Mouse (Mus musculus): Measurements from ENCODE around the gene Daam2. TPM values are rescaled to one million over a fixed set of nuclear protein-coding genes. Genes with fewer than 3 reads are reported as not detected.

Daam2 gene
- polyA plus RNA-seq (2014; fragmentation: Nextera tagmentation; extraction: Ambion mirVana), result 1.0 and 1.2 TPM in 2 replicates

DNA sequence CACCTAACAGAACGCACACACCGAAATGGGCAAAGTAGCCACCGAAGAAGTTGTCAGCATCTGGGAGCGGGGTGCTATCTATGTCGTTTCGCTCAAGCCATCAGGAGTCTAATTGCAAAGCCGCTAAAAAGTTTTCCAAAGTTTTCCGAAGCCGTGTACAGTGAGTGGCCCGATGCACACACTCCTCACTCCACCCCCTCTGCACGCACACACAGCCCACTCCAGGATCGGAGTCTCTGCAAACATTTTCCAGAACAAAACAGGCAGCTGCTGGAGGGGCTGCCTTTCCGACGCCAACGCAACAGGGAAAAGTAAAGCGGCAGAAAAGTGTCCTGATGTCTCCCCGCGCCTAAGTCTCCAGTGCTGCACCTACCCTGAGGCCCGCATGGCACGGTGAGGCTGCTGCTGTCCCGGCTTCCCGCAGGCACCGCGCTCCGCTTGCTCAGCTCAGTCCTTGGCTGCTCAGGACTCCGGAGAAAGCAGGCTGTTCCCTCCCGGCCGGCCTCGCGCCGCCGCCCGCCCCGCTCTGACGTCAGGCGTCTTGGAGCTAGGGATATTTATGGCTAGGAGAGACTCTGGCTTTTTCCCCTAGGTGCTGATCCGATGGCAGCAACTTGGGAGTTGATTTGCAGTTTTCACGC, at the start of gene Daam2:
Gene Daam2 (minus strand): TSS at position 514 of the 641 bp plus-strand sequence.
- peak within 1 kb of the TSS; percentile 60 for H3K9ac ChIP-seq (ENCODE audit: low read length)
- DNase-seq (ENCODE audit: low spot score) (peak; percentile 70), ATAC-seq (peak; percentile 94)
- no peaks in the 10 kb centered on the region for H3K9me3 ChIP-seq (replicated peaks; ENCODE audit: control insufficient read depth, low read length)
- H3K36me3 ChIP-seq (ENCODE audit: control insufficient read depth, insufficient read depth, low read length), result no peaks in the 10 kb centered on the region
- H3K4me2 ChIP-seq (ENCODE audit: low read length), result peak within 1 kb of the TSS; percentile 81
- H3K27ac ChIP-seq (ENCODE audit: low read depth, low read length), result no peak within 1 kb of the TSS
- 0 out of 2 replicates have a peak, but pooled peaks cover 5% of the 10 kb centered on the region for H3K4me1 ChIP-seq (ENCODE audit: control insufficient read depth, insufficient read depth, low read length)
- H3K27me3 ChIP-seq (replicated peaks; ENCODE audit: control insufficient read depth, insufficient read depth, low read length), result 0 out of 2 replicates have a peak, but pooled peaks cover 3% of the 10 kb centered on the region
- peak within 1 kb of the TSS; percentile 40 for H3K4me3 ChIP-seq (ENCODE audit: low read depth, low read length)
- WGBS, result 3% methylated on average over 38 of the region's 38 CpGs

DNA sequence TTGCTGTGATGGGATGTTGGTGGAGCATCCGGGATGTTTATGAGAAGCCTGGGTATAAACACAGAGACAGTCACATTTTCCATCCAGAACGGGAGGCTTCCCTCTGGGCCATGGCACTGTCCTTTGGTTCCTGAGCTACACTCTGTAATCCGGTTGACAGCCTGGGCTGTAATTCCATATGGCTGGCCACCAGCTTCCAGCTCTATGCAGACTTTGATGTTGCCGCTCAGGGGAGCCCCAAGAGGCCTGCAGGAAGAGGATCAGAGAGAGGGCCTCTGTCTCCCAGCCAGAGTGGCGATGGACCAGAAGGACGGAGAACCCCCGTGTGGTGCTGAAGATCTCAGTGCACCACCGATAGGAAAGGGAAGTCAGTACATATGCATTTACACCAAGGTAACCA, 46.2 kb upstream of the Daam2 start:
- Histone ChIP-seq H3K36me3 (ENCODE audit: control insufficient read depth, insufficient read depth, low read length) (no peaks in the 10 kb centered on the region), H3K27ac (ENCODE audit: low read depth, low read length) (no peak overlapping the region), H3K27me3 (replicated peaks; ENCODE audit: control insufficient read depth, insufficient read depth, low read length) (no peaks in the 10 kb centered on the region), H3K4me2 (ENCODE audit: low read length) (no peak overlapping the region), H3K4me3 (ENCODE audit: low read depth, low read length) (no peak overlapping the region), H3K4me1 (ENCODE audit: control insufficient read depth, insufficient read depth, low read length) (peaks cover under 1% of the 10 kb centered on the region; the same call in 1 of the 2 replicates), H3K9ac (ENCODE audit: low read length) (no peak overlapping the region), H3K9me3 (replicated peaks; ENCODE audit: control insufficient read depth, low read length) (no peaks in the 10 kb centered on the region)
- DNase-seq (ENCODE audit: low spot score) (no peak), ATAC-seq (no peak)
- 75% methylated on average over 8 of the region's 8 CpGs for WGBS

DNA sequence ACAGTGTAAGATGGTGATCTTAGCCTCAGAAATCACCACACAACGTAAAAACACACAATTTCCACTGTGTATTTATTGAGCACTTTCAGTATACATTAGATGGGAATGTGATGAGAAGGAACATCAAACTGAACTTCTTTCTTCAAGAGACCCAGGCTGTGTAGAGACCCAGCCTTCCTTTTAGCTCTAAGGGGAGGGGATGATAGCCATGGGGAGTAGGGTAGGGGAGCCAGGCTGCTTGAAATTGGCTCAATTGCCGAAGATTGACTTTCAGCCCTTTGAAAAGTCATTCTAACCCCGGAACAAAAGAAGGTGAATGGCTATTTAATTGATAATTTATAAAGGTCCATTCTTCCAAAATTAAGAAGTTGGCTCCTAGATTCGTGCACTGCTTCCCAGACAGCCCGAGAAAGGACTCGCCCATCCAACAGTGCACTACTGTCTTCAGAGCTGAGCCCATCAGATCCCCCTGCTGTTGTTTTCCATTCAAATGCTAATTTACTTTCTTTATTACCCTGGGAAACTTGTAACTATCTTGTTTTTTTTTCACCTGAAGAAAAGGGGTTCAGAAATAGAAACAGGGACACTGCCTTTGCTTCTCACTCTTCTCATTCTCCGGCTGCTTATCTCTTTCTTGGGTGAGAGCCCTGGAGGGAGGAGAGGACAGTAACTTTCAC, 43.3 kb upstream of the Daam2 start:
- Histone ChIP-seq H3K4me1 (ENCODE audit: control insufficient read depth, insufficient read depth, low read length) (no peaks in the 10 kb centered on the region; the same call in 1 of the 2 replicates), H3K4me3 (ENCODE audit: low read depth, low read length) (no peak overlapping the region), H3K9me3 (replicated peaks; ENCODE audit: control insufficient read depth, low read length) (no peaks in the 10 kb centered on the region), H3K27me3 (replicated peaks; ENCODE audit: control insufficient read depth, insufficient read depth, low read length) (no peaks in the 10 kb centered on the region), H3K27ac (ENCODE audit: low read depth, low read length) (no peak overlapping the region), H3K4me2 (ENCODE audit: low read length) (no peak overlapping the region), H3K9ac (ENCODE audit: low read length) (no peak overlapping the region), H3K36me3 (ENCODE audit: control insufficient read depth, insufficient read depth, low read length) (no peaks in the 10 kb centered on the region)
- ATAC-seq (no peak), DNase-seq (ENCODE audit: low spot score) (peak; percentile 30)
- 15% methylated on average over 7 of the region's 7 CpGs for whole genome bisulfite sequencing

- no peak for DNase-seq (ENCODE audit: low spot score)
- Histone ChIP-seq H3K4me3 (ENCODE audit: low read depth, low read length) (no peak overlapping the region), H3K36me3 (ENCODE audit: control insufficient read depth, insufficient read depth, low read length) (no peaks in the 10 kb centered on the region), H3K4me1 (ENCODE audit: control insufficient read depth, insufficient read depth, low read length) (no peaks in the 10 kb centered on the region; the same call in 1 of the 2 replicates), H3K4me2 (ENCODE audit: low read length) (no peak overlapping the region), H3K9ac (ENCODE audit: low read length) (no peak overlapping the region), H3K27me3 (replicated peaks; ENCODE audit: control insufficient read depth, insufficient read depth, low read length) (no peaks in the 10 kb centered on the region), H3K9me3 (replicated peaks; ENCODE audit: control insufficient read depth, low read length) (no peaks in the 10 kb centered on the region), H3K27ac (ENCODE audit: low read depth, low read length) (no peak overlapping the region)
- no peak for ATAC-seq
- 79% methylated on average over 4 of the region's 4 CpGs for WGBS
These were observed 41.3 kb upstream of the Daam2 start for GRCm38 (mm10) chr17:49605397-49605796.

DNA sequence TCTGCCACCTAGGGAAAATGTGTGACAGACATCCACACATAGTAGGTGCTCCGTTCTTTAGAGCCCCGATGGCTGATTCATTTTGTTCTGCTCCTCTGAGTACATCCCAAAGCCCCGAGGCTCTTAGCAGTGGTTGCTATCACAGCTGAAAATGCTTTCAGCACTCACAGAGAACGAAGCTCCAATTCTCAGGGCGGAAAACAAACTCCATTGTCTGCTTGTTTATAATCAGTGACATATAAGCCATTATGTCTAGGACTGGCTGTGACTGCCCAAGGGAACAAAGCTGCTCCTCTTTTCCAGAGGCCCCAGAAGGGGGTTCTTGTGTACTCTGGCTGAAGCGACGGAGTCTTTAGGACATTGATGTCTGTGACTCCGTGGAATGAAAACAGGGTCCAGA, 25.9 kb upstream of the Daam2 start:
- Histone ChIP-seq H3K4me2 (ENCODE audit: low read length) (no peak overlapping the region), H3K27me3 (replicated peaks; ENCODE audit: control insufficient read depth, insufficient read depth, low read length) (no peaks in the 10 kb centered on the region), H3K9me3 (replicated peaks; ENCODE audit: control insufficient read depth, low read length) (no peaks in the 10 kb centered on the region), H3K4me1 (ENCODE audit: control insufficient read depth, insufficient read depth, low read length) (no peaks in the 10 kb centered on the region), H3K9ac (ENCODE audit: low read length) (no peak overlapping the region), H3K27ac (ENCODE audit: low read depth, low read length) (no peak overlapping the region), H3K4me3 (ENCODE audit: low read depth, low read length) (no peak overlapping the region), H3K36me3 (ENCODE audit: control insufficient read depth, insufficient read depth, low read length) (no peaks in the 10 kb centered on the region)
- 53% methylated on average over 8 of the region's 8 CpGs for WGBS
- no peak for DNase-seq (ENCODE audit: low spot score)
- no peak for ATAC-seq

DNA sequence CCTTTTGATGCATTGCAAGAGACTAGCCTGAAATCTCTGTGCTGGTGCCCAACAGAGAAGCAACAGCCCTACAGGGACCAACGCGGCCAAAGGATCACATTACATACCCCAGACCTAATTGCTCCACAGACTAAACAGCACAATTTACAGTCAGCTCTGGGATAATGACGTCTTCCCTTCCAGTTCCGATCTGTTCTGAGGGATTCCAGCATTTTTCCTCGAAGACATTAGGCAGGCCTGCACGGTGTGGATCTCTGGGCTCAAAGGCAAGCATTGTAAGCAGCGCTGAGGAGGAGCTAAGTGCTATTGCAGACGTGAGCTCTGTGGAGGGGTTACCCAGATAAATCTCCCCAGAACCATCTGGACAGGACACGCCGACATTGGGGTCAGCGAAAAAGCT, 18.3 kb upstream of the Daam2 start:
- no peak overlapping the region for H3K4me3 ChIP-seq (ENCODE audit: low read depth, low read length)
- ATAC-seq, result no peak
- no peaks in the 10 kb centered on the region for H3K27me3 ChIP-seq (replicated peaks; ENCODE audit: control insufficient read depth, insufficient read depth, low read length)
- 78% methylated on average over 11 of the region's 11 CpGs for WGBS
- no peaks in the 10 kb centered on the region for H3K4me1 ChIP-seq (ENCODE audit: control insufficient read depth, insufficient read depth, low read length)
- H3K9me3 ChIP-seq (replicated peaks; ENCODE audit: control insufficient read depth, low read length), result no peaks in the 10 kb centered on the region
- no peak overlapping the region for H3K9ac ChIP-seq (ENCODE audit: low read length)
- H3K27ac ChIP-seq (ENCODE audit: low read depth, low read length), result no peak overlapping the region
- DNase-seq (ENCODE audit: low spot score), result no peak
- no peaks in the 10 kb centered on the region for H3K36me3 ChIP-seq (ENCODE audit: control insufficient read depth, insufficient read depth, low read length)
- H3K4me2 ChIP-seq (ENCODE audit: low read length), result no peak overlapping the region

DNA sequence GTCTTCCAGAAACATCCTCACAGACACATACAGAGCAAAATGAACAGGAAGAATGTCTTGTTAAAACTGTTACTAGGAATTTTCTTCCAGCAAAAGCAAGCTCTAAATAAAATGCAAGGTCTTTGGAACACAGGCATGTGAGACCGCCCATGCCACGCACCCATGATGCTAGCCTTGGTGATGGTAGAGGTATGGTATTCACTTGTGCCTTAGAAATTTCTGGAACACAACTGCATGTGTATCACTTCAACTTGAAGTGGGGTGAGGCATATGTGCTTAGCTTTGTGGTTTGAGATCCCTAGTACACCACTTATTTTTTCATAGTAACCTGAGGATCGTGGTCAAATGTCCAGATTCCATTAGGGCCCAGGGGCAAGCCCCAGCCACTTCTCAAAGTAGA, 13.2 kb upstream of the Daam2 start:
- DNase-seq (ENCODE audit: low spot score), result no peak
- no peak for ATAC-seq
- Histone ChIP-seq H3K27me3 (replicated peaks; ENCODE audit: control insufficient read depth, insufficient read depth, low read length) (no peaks in the 10 kb centered on the region), H3K9ac (ENCODE audit: low read length) (no peak overlapping the region), H3K4me2 (ENCODE audit: low read length) (no peak overlapping the region), H3K27ac (ENCODE audit: low read depth, low read length) (no peak overlapping the region), H3K9me3 (replicated peaks; ENCODE audit: control insufficient read depth, low read length) (no peaks in the 10 kb centered on the region), H3K4me1 (ENCODE audit: control insufficient read depth, insufficient read depth, low read length) (no peaks in the 10 kb centered on the region), H3K4me3 (ENCODE audit: low read depth, low read length) (no peak overlapping the region), H3K36me3 (ENCODE audit: control insufficient read depth, insufficient read depth, low read length) (no peaks in the 10 kb centered on the region)
- 94% methylated on average over 3 of the region's 3 CpGs for WGBS

DNA sequence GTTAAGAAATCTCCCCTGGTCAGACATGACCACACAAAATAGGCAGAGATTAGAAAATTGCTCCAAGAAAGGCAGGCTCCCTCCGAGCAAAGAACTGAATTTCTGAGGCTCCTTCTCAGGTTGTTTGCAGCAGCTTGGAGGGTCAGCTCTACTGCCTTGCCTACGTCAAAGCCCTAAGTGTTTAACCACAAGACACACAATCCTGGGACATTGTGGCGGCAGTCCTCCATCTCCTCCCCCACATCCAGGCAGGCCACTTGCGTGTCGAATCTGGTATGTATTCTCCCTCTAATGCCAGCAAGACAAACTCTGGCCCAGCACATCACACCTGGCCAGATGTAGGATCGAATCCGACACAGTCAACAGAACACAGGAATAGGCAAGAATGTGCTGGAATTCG, 4.6 kb upstream of the Daam2 start:
- Histone ChIP-seq H3K27ac (ENCODE audit: low read depth, low read length) (no peak overlapping the region), H3K4me3 (ENCODE audit: low read depth, low read length) (no peak overlapping the region), H3K27me3 (replicated peaks; ENCODE audit: control insufficient read depth, insufficient read depth, low read length) (no peaks in the 10 kb centered on the region), H3K9ac (ENCODE audit: low read length) (no peak overlapping the region), H3K36me3 (ENCODE audit: control insufficient read depth, insufficient read depth, low read length) (no peaks in the 10 kb centered on the region), H3K9me3 (replicated peaks; ENCODE audit: control insufficient read depth, low read length) (0 out of 2 replicates have a peak, but pooled peaks cover 3% of the 10 kb centered on the region), H3K4me1 (ENCODE audit: control insufficient read depth, insufficient read depth, low read length) (0 out of 2 replicates have a peak, but pooled peaks cover 5% of the 10 kb centered on the region), H3K4me2 (ENCODE audit: low read length) (no peak overlapping the region)
- WGBS, result 83% methylated on average over 8 of the region's 8 CpGs
- DNase-seq (ENCODE audit: low spot score), result no peak
- ATAC-seq, result no peak

DNA sequence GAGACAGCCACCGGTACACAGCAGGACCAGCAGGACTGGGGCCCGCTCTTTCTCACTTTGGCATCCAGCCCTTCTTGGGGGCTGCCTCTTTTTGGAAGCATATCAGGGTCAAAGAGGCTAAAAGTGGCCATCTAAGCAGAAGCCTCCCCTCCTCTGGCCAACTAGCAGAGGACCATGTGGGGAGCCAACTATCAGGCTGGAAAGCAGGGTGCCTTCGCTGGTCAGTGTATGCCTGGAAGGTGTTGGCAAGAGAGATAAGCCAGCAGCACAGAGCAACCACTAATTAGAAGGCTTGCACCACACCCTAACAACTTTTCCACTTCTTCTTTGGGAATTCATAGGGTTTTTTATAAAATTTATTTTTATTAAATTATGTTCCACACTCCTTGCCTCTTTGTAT, 346 bp upstream of the Daam2 start:
- Histone ChIP-seq H3K9ac (ENCODE audit: low read length) (peak overlapping the region; percentile 60), H3K4me1 (ENCODE audit: control insufficient read depth, insufficient read depth, low read length) (0 out of 2 replicates have a peak, but pooled peaks cover 5% of the 10 kb centered on the region), H3K4me3 (ENCODE audit: low read depth, low read length) (peak overlapping the region; percentile 40), H3K36me3 (ENCODE audit: control insufficient read depth, insufficient read depth, low read length) (no peaks in the 10 kb centered on the region), H3K27ac (ENCODE audit: low read depth, low read length) (no peak overlapping the region), H3K27me3 (replicated peaks; ENCODE audit: control insufficient read depth, insufficient read depth, low read length) (0 out of 2 replicates have a peak, but pooled peaks cover 3% of the 10 kb centered on the region), H3K4me2 (ENCODE audit: low read length) (peak overlapping the region; percentile 81), H3K9me3 (replicated peaks; ENCODE audit: control insufficient read depth, low read length) (no peaks in the 10 kb centered on the region)
- 38% methylated on average over 3 of the region's 3 CpGs for WGBS
- no peak for DNase-seq (ENCODE audit: low spot score)
- peak; percentile 38; the same call in 1 of the 2 replicates for ATAC-seq

Data from forebrain, embryonic 14.5 days (tissue).